Comparison of ENCODE assay signal across 8 mouse cellular contexts in the genomic region with DNA sequence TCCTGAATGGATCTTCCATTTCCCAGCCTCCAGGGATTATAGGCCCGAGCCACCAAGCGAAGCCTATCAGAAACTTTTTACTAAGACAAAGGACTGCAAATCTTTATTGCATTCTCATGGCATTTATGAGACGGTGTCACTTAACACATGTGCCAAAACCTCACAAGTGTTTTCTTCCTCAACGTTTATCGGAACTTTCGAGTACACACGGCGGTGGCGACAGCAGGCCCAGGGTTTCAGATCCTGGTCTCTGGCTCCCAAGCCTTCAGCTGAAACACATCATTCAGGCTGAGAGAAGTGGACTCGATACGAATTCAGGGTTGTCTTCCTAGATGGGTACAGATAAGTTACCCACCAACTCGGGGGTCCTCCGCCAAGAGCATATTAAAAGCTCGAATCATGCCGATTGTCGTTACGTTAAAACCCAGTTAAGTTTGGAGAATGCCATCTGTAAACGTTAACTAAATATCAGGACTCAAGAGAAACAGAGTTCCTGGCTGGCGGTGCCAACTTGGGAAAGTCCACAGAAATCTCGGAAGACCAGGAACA. TPM values are rescaled to one million over a fixed set of nuclear protein-coding genes. Genes with fewer than 3 reads are reported as not detected.
DNase-seq lines count a peak whose midpoint lies in the region; ATAC-seq and TF ChIP-seq lines count a peak whose summit lies in the region.

No protein-coding gene starts in this region.

- DNase-seq in liver, adult 2 months (ENCODE audit: extremely low read depth, low read depth, low spot score), result no peak
- no peak for DNase-seq in liver
- peak; percentile 7 for DNase-seq in c-Kit-positive CD71-negative TER-119-negative erythroid progenitor cells, embryonic 14.5 days (ENCODE audit: low read depth)
- DNase-seq in lung, postnatal 25 days (ENCODE audit: low spot score), result peak; percentile 11
- DNase-seq in layer of hippocampus, adult 11-12 months (ENCODE audit: low spot score), result no peak
- DNase-seq in testis, postnatal 14 days (ENCODE audit: low spot score), result no peak
- DNase-seq in adrenal gland, postnatal 25 days, result no peak

- no peak for TF ChIP-seq POLR2A in liver, adult 2 months (IDR thresholded peaks at IDR 0.05; ENCODE audit: extremely low read depth, insufficient read depth, low read length)

- peaks cover 9% of the 10 kb centered on the region; the same call in 1 of the 2 replicates for H3K79me2 ChIP-seq in liver, adult 2 months (ENCODE audit: control insufficient read depth, insufficient read depth, low read length)

- WGBS in liver, adult 2 months, result 2% methylated on average over 20 of the region's 20 CpGs
- 2% methylated on average over 20 of the region's 20 CpGs for WGBS in heart, embryonic 15.5 days

- H3K9ac ChIP-seq in liver, adult 2 months (ENCODE audit: low read depth, low read length), result peak overlapping the region; percentile 97
- H3K9ac ChIP-seq in heart, embryonic 15.5 days, result peak overlapping the region; percentile 96

- TF ChIP-seq CTCF in liver, adult 2 months (IDR thresholded peaks at IDR 0.05; ENCODE audit: low read depth, low read length), result no peak

- H3K4me1 ChIP-seq in liver, adult 2 months (ENCODE audit: control insufficient read depth, insufficient read depth, low read length), result peaks cover 8% of the 10 kb centered on the region; the same call in 1 of the 2 replicates
- peaks cover 8% of the 10 kb centered on the region for H3K4me1 ChIP-seq in heart, embryonic 15.5 days (replicated peaks)

- H3K27ac ChIP-seq in liver, adult 2 months (replicated peaks; ENCODE audit: insufficient read depth, low read depth, low read length), result peak overlapping the region; percentile 67
- peak overlapping the region; percentile 78 for H3K27ac ChIP-seq in heart, embryonic 15.5 days

- H3K4me3 ChIP-seq in liver, adult 2 months (ENCODE audit: insufficient read depth, low read depth, low read length), result peak overlapping the region; percentile 98
- peak overlapping the region; percentile 93 for H3K4me3 ChIP-seq in heart, embryonic 15.5 days

- no peaks in the 10 kb centered on the region for H3K9me3 ChIP-seq in heart, embryonic 15.5 days (replicated peaks)

- H3K27me3 ChIP-seq in liver, adult 2 months (ENCODE audit: control insufficient read depth, insufficient read depth, low read length), result no peaks in the 10 kb centered on the region
- no peaks in the 10 kb centered on the region for H3K27me3 ChIP-seq in heart, embryonic 15.5 days

- H3K36me3 ChIP-seq in liver, adult 2 months (ENCODE audit: control insufficient read depth, insufficient read depth, low read length), result peaks cover 10% of the 10 kb centered on the region
- peaks cover 21% of the 10 kb centered on the region for H3K36me3 ChIP-seq in heart, embryonic 15.5 days

- no peak for ATAC-seq in heart, embryonic 15.5 days (replicated peaks; ENCODE audit: insufficient number of reproducible peaks, insufficient read depth, low FRiP score, low read depth)

- peak overlapping the region; percentile 71 for H3K4me2 ChIP-seq in heart, embryonic 15.5 days

RNA-seq across cellular contexts. Expression of gene Rtcb, which starts 0.7 kb away (rescaled TPM):
- 64.8 and 71.1 TPM in 2 replicates for total RNA-seq in liver, adult 2 months (2014; rRNA removed)
- 31.4 and 32.7 TPM in 2 replicates for polyA plus RNA-seq in liver, adult 2 months (2012; rRNA removed)
- 110 and 131 TPM in 2 replicates for polyA plus RNA-seq in heart, embryonic 15.5 days (2015; fragmentation: Nextera tagmentation; extraction: Ambion mirVana)
- total RNA-seq in adrenal gland, postnatal 25 days (2021), result 106 and 127 TPM in 2 replicates

RNA-seq across cellular contexts. Expression of gene Ascl4, which starts 29.5 kb away (rescaled TPM):
- total RNA-seq in liver, adult 2 months (2014; rRNA removed), result not detected in 2 replicates
- polyA plus RNA-seq in liver, adult 2 months (2012; rRNA removed), result 0.04 TPM in 1 of 2 replicates, not detected in the other
- not detected in 2 replicates for polyA plus RNA-seq in heart, embryonic 15.5 days (2015; fragmentation: Nextera tagmentation; extraction: Ambion mirVana)
- not detected in 2 replicates for total RNA-seq in adrenal gland, postnatal 25 days (2021)

RNA-seq across cellular contexts. Expression of gene Prdm4, which starts 40.0 kb away (rescaled TPM):
- total RNA-seq in liver, adult 2 months (2014; rRNA removed), result 3.7 and 5.2 TPM in 2 replicates
- 4.6 and 6.3 TPM in 2 replicates for polyA plus RNA-seq in liver, adult 2 months (2012; rRNA removed)
- polyA plus RNA-seq in heart, embryonic 15.5 days (2015; fragmentation: Nextera tagmentation; extraction: Ambion mirVana), result 7.9 and 10.3 TPM in 2 replicates
- 15.5 and 16.1 TPM in 2 replicates for total RNA-seq in adrenal gland, postnatal 25 days (2021)

RNA-seq across cellular contexts. Expression of gene Bpifc, which starts 54.8 kb away (rescaled TPM):
- total RNA-seq in liver, adult 2 months (2014; rRNA removed), result not detected in 2 replicates
- not detected in 2 replicates for polyA plus RNA-seq in liver, adult 2 months (2012; rRNA removed)
- polyA plus RNA-seq in heart, embryonic 15.5 days (2015; fragmentation: Nextera tagmentation; extraction: Ambion mirVana), result 0.24 TPM in 1 of 2 replicates, not detected in the other
- 1.4 and 2.2 TPM in 2 replicates for total RNA-seq in adrenal gland, postnatal 25 days (2021)

Comparison
In these comparisons a context has a peak if more than half of its experiments do, and no peak if none do; other contexts are left out.
1. DNase-seq: peak in c-Kit-positive CD71-negative TER-119-negative erythroid progenitor cells, embryonic 14.5 days (single experiment) and lung, postnatal 25 days (single experiment); none in liver, adult 2 months (single experiment), liver (single experiment), layer of hippocampus, adult 11-12 months (single experiment), testis, postnatal 14 days (single experiment) and adrenal gland, postnatal 25 days (single experiment).